Mouse (Mus musculus): ENCODE data around the gene Klhl18.

DNA sequence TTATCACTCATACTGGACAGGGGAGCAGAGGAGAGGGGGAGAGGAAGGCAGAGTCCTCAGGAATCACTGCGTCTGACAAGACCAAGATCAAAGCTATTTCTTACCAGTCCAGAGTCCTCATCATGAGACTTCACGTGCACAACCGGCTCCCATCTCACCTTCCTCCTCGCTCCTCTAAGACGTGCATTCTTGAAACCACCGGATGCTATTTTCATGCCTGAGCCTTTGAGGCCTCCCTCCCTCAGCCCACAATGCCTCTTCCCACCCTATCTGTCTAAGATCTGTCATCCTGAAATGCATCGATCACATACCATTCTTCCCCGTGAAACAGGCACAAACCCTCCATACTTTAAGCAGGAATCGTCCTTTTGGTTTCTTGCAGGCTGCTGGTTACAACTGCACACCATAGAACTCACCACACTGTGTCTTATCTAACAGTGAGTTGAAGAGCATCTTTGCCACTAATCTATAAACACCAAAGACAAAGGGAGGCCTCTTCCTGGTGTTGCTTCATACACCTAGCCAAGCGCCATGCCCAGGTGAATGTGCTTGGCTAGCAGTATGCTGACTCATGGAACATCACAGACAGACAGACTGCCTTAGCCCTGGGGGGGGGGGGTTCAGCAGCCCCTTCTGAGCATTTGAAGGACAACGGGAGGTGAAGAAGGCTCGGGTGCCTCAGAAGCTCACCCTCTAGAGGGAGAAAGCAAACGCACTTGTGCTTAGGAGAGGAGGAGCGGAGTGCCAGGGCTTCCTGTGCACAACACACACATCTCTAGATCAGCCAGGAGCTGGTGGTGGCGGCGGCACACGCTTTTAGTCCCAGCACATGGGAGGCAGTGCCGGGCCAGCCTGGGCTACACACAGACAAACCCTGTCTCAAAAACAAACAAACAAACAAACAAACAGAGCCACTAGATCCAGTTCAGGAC lies 15.3 kb downstream of the Klhl18 start:
- TF ChIP-seq GATA1 (IDR thresholded peaks at IDR 0.05; ENCODE audit: low read length) (no peak), TAL1 (IDR thresholded peaks at IDR 0.05; ENCODE audit: low read length) (no peak)
